Mouse (Mus musculus): ENCODE results near the gene Gpi1. TPM values are rescaled to one million over a fixed set of nuclear protein-coding genes. Genes with fewer than 3 reads are reported as not detected.

The Gpi1 gene
- polyA plus RNA-seq (2012; ENCODE audit: insufficient read depth, insufficient read length, low replicate concordance, missing spikeins): 367 and 564 TPM in 2 replicates

GRCm38 (mm10) chr7:34230116-34230515 is at the start of gene Gpi1:
Gene Gpi1 (minus strand): TSS chr7:34230336.
- H3K4me1 ChIP-seq (ENCODE audit: control insufficient read depth, insufficient read depth, low read length): peaks cover 30% of the 10 kb centered on the region
- WGBS: 1% methylated on average over 39 of the region's 39 CpGs
- TF ChIP-seq CTCF (IDR thresholded peaks at IDR 0.05; ENCODE audit: insufficient read depth, low read depth, low read length): no peak
- TF ChIP-seq POLR2A (IDR thresholded peaks at IDR 0.05; ENCODE audit: insufficient read depth, low read depth, low read length): peak; percentile 40
- H3K4me3 ChIP-seq (ENCODE audit: insufficient read depth, low read depth, low read length): peak within 1 kb of the TSS; percentile 92
- peak within 1 kb of the TSS; percentile 91 for H3K27ac ChIP-seq (ENCODE audit: insufficient read depth, low read depth, low read length)

- Histone ChIP-seq H3K4me1 (ENCODE audit: control insufficient read depth, insufficient read depth, low read length) (no peaks in the 10 kb centered on the region), H3K27ac (ENCODE audit: insufficient read depth, low read depth, low read length) (no peak overlapping the region), H3K4me3 (ENCODE audit: insufficient read depth, low read depth, low read length) (no peak overlapping the region)
- TF ChIP-seq CTCF (IDR thresholded peaks at IDR 0.05; ENCODE audit: insufficient read depth, low read depth, low read length) (no peak), POLR2A (IDR thresholded peaks at IDR 0.05; ENCODE audit: insufficient read depth, low read depth, low read length) (no peak)
- WGBS: 88% methylated on average over 2 of the region's 2 CpGs
Measured at GRCm38 (mm10) chr7:34277656-34278055, 47.5 kb upstream of the Gpi1 start.

GRCm38 (mm10) chr7:34276066-34276465 is 45.9 kb upstream of the Gpi1 start:
- no peak overlapping the region for H3K27ac ChIP-seq (ENCODE audit: insufficient read depth, low read depth, low read length)
- no peaks in the 10 kb centered on the region for H3K4me1 ChIP-seq (ENCODE audit: control insufficient read depth, insufficient read depth, low read length)
- no peak for TF ChIP-seq POLR2A (IDR thresholded peaks at IDR 0.05; ENCODE audit: insufficient read depth, low read depth, low read length)
- no peak for TF ChIP-seq CTCF (IDR thresholded peaks at IDR 0.05; ENCODE audit: insufficient read depth, low read depth, low read length)
- WGBS: 84% methylated on average over 3 of the region's 3 CpGs
- no peak overlapping the region for H3K4me3 ChIP-seq (ENCODE audit: insufficient read depth, low read depth, low read length)

GRCm38 (mm10) chr7:34272465-34272864 is 42.3 kb upstream of the Gpi1 start:
- no peak overlapping the region for H3K4me3 ChIP-seq (ENCODE audit: insufficient read depth, low read depth, low read length)
- no peaks in the 10 kb centered on the region for H3K4me1 ChIP-seq (ENCODE audit: control insufficient read depth, insufficient read depth, low read length)
- H3K27ac ChIP-seq (ENCODE audit: insufficient read depth, low read depth, low read length): no peak overlapping the region
- TF ChIP-seq CTCF (IDR thresholded peaks at IDR 0.05; ENCODE audit: insufficient read depth, low read depth, low read length) (no peak), POLR2A (IDR thresholded peaks at IDR 0.05; ENCODE audit: insufficient read depth, low read depth, low read length) (no peak)
- WGBS: 64% methylated on average over 4 of the region's 4 CpGs

GRCm38 (mm10) chr7:34268463-34268862 is 38.3 kb upstream of the Gpi1 start:
- peaks cover 5% of the 10 kb centered on the region for H3K4me1 ChIP-seq (ENCODE audit: control insufficient read depth, insufficient read depth, low read length)
- no peak for TF ChIP-seq CTCF (IDR thresholded peaks at IDR 0.05; ENCODE audit: insufficient read depth, low read depth, low read length)
- TF ChIP-seq POLR2A (IDR thresholded peaks at IDR 0.05; ENCODE audit: insufficient read depth, low read depth, low read length): no peak
- no peak overlapping the region for H3K4me3 ChIP-seq (ENCODE audit: insufficient read depth, low read depth, low read length)
- no peak overlapping the region for H3K27ac ChIP-seq (ENCODE audit: insufficient read depth, low read depth, low read length)
- WGBS: 89% methylated on average over 1 of the region's 1 CpGs

GRCm38 (mm10) chr7:34266421-34266820 is 36.3 kb upstream of the Gpi1 start:
- TF ChIP-seq CTCF (IDR thresholded peaks at IDR 0.05; ENCODE audit: insufficient read depth, low read depth, low read length): no peak
- TF ChIP-seq POLR2A (IDR thresholded peaks at IDR 0.05; ENCODE audit: insufficient read depth, low read depth, low read length): no peak
- H3K4me3 ChIP-seq (ENCODE audit: insufficient read depth, low read depth, low read length): no peak overlapping the region
- H3K4me1 ChIP-seq (ENCODE audit: control insufficient read depth, insufficient read depth, low read length): peaks cover 5% of the 10 kb centered on the region
- peak overlapping the region; percentile 45 for H3K27ac ChIP-seq (ENCODE audit: insufficient read depth, low read depth, low read length)

- WGBS: 22% methylated on average over 5 of the region's 5 CpGs
- H3K4me1 ChIP-seq (ENCODE audit: control insufficient read depth, insufficient read depth, low read length): peaks cover 5% of the 10 kb centered on the region
- 0 out of 2 replicates have a peak, but pooled peaks have one; percentile 18 for TF ChIP-seq CTCF (IDR thresholded peaks at IDR 0.05; ENCODE audit: insufficient read depth, low read depth, low read length)
- no peak for TF ChIP-seq POLR2A (IDR thresholded peaks at IDR 0.05; ENCODE audit: insufficient read depth, low read depth, low read length)
- peak overlapping the region; percentile 70; the same call in 1 of the 2 replicates for H3K27ac ChIP-seq (ENCODE audit: insufficient read depth, low read depth, low read length)
- H3K4me3 ChIP-seq (ENCODE audit: insufficient read depth, low read depth, low read length): no peak overlapping the region
Measured at GRCm38 (mm10) chr7:34265876-34266346, 35.8 kb upstream of the Gpi1 start.

- H3K4me3 ChIP-seq (ENCODE audit: insufficient read depth, low read depth, low read length): no peak overlapping the region
- TF ChIP-seq POLR2A (IDR thresholded peaks at IDR 0.05; ENCODE audit: insufficient read depth, low read depth, low read length) (no peak), CTCF (IDR thresholded peaks at IDR 0.05; ENCODE audit: insufficient read depth, low read depth, low read length) (no peak)
- 87% methylated on average over 5 of the region's 5 CpGs for WGBS
- no peak overlapping the region for H3K27ac ChIP-seq (ENCODE audit: insufficient read depth, low read depth, low read length)
- H3K4me1 ChIP-seq (ENCODE audit: control insufficient read depth, insufficient read depth, low read length): peaks cover 5% of the 10 kb centered on the region
Measured at GRCm38 (mm10) chr7:34263437-34263836, 33.3 kb upstream of the Gpi1 start.

- TF ChIP-seq POLR2A (IDR thresholded peaks at IDR 0.05; ENCODE audit: insufficient read depth, low read depth, low read length) (no peak), CTCF (IDR thresholded peaks at IDR 0.05; ENCODE audit: insufficient read depth, low read depth, low read length) (no peak)
- no peaks in the 10 kb centered on the region for H3K4me1 ChIP-seq (ENCODE audit: control insufficient read depth, insufficient read depth, low read length)
- H3K4me3 ChIP-seq (ENCODE audit: insufficient read depth, low read depth, low read length): no peak overlapping the region
- 98% methylated on average over 1 of the region's 1 CpGs for WGBS
- H3K27ac ChIP-seq (ENCODE audit: insufficient read depth, low read depth, low read length): no peak overlapping the region
Measured at GRCm38 (mm10) chr7:34258407-34258806, 28.3 kb upstream of the Gpi1 start.

GRCm38 (mm10) chr7:34257279-34257678 is 27.1 kb upstream of the Gpi1 start:
- 80% methylated on average over 9 of the region's 9 CpGs for WGBS
- no peaks in the 10 kb centered on the region for H3K4me1 ChIP-seq (ENCODE audit: control insufficient read depth, insufficient read depth, low read length)
- no peak overlapping the region for H3K27ac ChIP-seq (ENCODE audit: insufficient read depth, low read depth, low read length)
- no peak overlapping the region for H3K4me3 ChIP-seq (ENCODE audit: insufficient read depth, low read depth, low read length)
- TF ChIP-seq CTCF (IDR thresholded peaks at IDR 0.05; ENCODE audit: insufficient read depth, low read depth, low read length) (no peak), POLR2A (IDR thresholded peaks at IDR 0.05; ENCODE audit: insufficient read depth, low read depth, low read length) (no peak)

All from olfactory bulb, adult 2 months (tissue).